Mouse (Mus musculus) bone marrow, adult 2 months (tissue): ENCODE data around the gene Snapin.

Source experiments
- CTCF ChIP-seq: fragments of 200-500 bp; IDR thresholded peaks from 2 replicates; pipeline ENCODE4 v1.5.1; 2011; ENCODE audit warnings: low read length, control low read depth; ENCODE audit not compliant: control insufficient read depth, insufficient read depth
- POLR2A ChIP-seq: fragments of 200-500 bp; IDR thresholded peaks from 2 replicates; pipeline ENCODE4 v1.6.1; 2011; ENCODE audit warnings: low read depth, mild to moderate bottlenecking, control low read depth, low read length, borderline replicate concordance; ENCODE audit not compliant: control insufficient read depth

DNA sequence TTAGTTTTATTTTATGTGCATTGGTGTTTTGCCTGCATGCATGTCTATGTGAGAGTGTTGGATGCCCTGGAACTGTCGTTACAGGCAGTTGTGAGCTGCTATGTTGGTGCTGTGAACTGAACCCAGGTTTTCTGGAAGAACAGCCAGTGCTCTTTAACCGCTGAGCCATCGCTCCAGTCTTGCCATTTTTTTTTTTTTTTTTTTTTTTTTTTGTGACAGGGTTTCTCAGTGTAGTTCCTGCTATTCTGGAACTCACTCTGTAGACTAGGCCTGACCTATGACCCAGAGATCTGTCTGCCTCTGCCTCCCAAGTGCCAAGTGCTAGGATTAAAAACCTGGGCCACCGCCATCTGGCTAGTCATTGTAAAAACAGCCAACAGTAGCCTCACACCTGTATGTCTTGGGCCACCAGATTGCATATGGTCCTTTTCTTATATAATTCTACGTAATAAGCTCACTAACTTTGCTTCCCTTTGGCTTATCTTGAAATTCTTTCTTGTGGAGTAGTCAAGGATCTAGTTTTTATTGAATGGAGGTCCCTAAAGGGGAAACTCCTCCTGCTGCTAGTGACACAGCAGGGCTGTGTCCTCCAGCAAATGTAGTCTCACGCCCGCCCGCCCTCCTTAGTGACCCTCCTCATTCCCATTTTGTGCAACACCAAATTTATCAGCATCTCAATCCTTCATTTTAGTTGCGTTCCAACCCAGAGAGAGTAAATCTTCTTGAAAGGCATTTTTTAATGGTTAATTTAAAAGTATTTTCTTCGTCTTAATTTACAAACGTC is 45.2 kb downstream of the Snapin start:
- TF ChIP-seq CTCF, result no peak
- TF ChIP-seq POLR2A, result no peak
